8 mouse cellular contexts compared by ENCODE assay signal in genomic region chr4:108300670-108301373, GRCm38 (mm10). TPM values are rescaled to one million over a fixed set of nuclear protein-coding genes. Genes with fewer than 3 reads are reported as not detected.
DNase-seq lines count a peak whose midpoint lies in the region; ATAC-seq and TF ChIP-seq lines count a peak whose summit lies in the region.

Gene Zyg11b, minus strand, starts transcription at chr4:108301096.

- H3K4me3 ChIP-seq in embryonic facial prominence, embryonic 11.5 days (ENCODE audit: low read depth, low read length) = peak within 1 kb of the TSS; percentile 80
- H3K4me3 ChIP-seq in limb, embryonic 12.5 days (replicated peaks) = peak within 1 kb of the TSS; percentile 88
- H3K4me3 ChIP-seq in midbrain, embryonic 15.5 days = peak within 1 kb of the TSS; percentile 87
- peak within 1 kb of the TSS; percentile 83 for H3K4me3 ChIP-seq in spleen, adult 2 months (ENCODE audit: extremely low read depth, insufficient read depth, insufficient read length)

- peak; percentile 93 for ATAC-seq in embryonic facial prominence, embryonic 11.5 days (replicated peaks; ENCODE audit: insufficient number of reproducible peaks, low FRiP score, low TSS enrichment, low read depth)
- ATAC-seq in granulocyte monocyte progenitor cell, adult 5-6 weeks (replicated peaks; ENCODE audit: poor library complexity, severe bottlenecking) = peak; percentile 88
- ATAC-seq in limb, embryonic 12.5 days (ENCODE audit: insufficient number of reproducible peaks, insufficient read depth, low FRiP score, low TSS enrichment, low read depth) = peak; percentile 91
- peak; percentile 94 for ATAC-seq in midbrain, embryonic 15.5 days (replicated peaks)

- H3K9ac ChIP-seq in embryonic facial prominence, embryonic 11.5 days (replicated peaks; ENCODE audit: low read length) = peak within 1 kb of the TSS; percentile 82
- H3K9ac ChIP-seq in limb, embryonic 12.5 days (replicated peaks) = peak within 1 kb of the TSS; percentile 85
- peak within 1 kb of the TSS; percentile 96 for H3K9ac ChIP-seq in midbrain, embryonic 15.5 days

- under 1% methylated on average over 39 of the region's 58 CpGs for WGBS in embryonic facial prominence, embryonic 11.5 days
- 1% methylated on average over 36 of the region's 58 CpGs for WGBS in limb, embryonic 12.5 days
- under 1% methylated on average over 49 of the region's 58 CpGs for WGBS in midbrain, embryonic 15.5 days
- WGBS in spleen, adult 2 months = 2% methylated on average over 48 of the region's 58 CpGs

- H3K27me3 ChIP-seq in embryonic facial prominence, embryonic 11.5 days (ENCODE audit: control insufficient read depth, insufficient read depth, low read length) = no peaks in the 10 kb centered on the region
- no peaks in the 10 kb centered on the region for H3K27me3 ChIP-seq in limb, embryonic 12.5 days
- H3K27me3 ChIP-seq in midbrain, embryonic 15.5 days (replicated peaks) = no peaks in the 10 kb centered on the region
- H3K27me3 ChIP-seq in spleen, adult 2 months (ENCODE audit: control insufficient read depth, insufficient read depth, low read length) = no peaks in the 10 kb centered on the region

- H3K4me1 ChIP-seq in embryonic facial prominence, embryonic 11.5 days (ENCODE audit: control insufficient read depth, insufficient read depth, low read length) = no peaks in the 10 kb centered on the region
- H3K4me1 ChIP-seq in limb, embryonic 12.5 days (replicated peaks) = peaks cover 16% of the 10 kb centered on the region
- H3K4me1 ChIP-seq in midbrain, embryonic 15.5 days = peaks cover 21% of the 10 kb centered on the region
- peaks cover 9% of the 10 kb centered on the region; the same call in 1 of the 2 replicates for H3K4me1 ChIP-seq in spleen, adult 2 months (ENCODE audit: control insufficient read depth, insufficient read depth, insufficient read length)

- no peaks in the 10 kb centered on the region for H3K9me3 ChIP-seq in embryonic facial prominence, embryonic 11.5 days (replicated peaks; ENCODE audit: control insufficient read depth, low read length)
- peaks cover 6% of the 10 kb centered on the region; the same call in 1 of the 2 replicates for H3K9me3 ChIP-seq in limb, embryonic 12.5 days
- H3K9me3 ChIP-seq in midbrain, embryonic 15.5 days = no peaks in the 10 kb centered on the region

- peak; percentile 84 for DNase-seq in layer of hippocampus, adult 11-12 months (ENCODE audit: low spot score)
- DNase-seq in layer of hippocampus, adult 9-10 months (ENCODE audit: low spot score) = no peak
- DNase-seq in embryonic facial prominence, embryonic 11.5 days (ENCODE audit: low spot score) = peak; percentile 97
- DNase-seq in kidney, adult 11 months = peak; percentile 83
- DNase-seq in spleen, adult 2 months (ENCODE audit: low read depth in 1 of 2, low spot score in 2 of 2) = peak; percentile 82 to 89

- H3K36me3 ChIP-seq in embryonic facial prominence, embryonic 11.5 days (replicated peaks; ENCODE audit: control insufficient read depth, insufficient read depth, low read depth, low read length) = no peaks in the 10 kb centered on the region
- H3K36me3 ChIP-seq in limb, embryonic 12.5 days = no peaks in the 10 kb centered on the region
- no peaks in the 10 kb centered on the region for H3K36me3 ChIP-seq in midbrain, embryonic 15.5 days (replicated peaks)
- H3K36me3 ChIP-seq in spleen, adult 2 months (ENCODE audit: control insufficient read depth, insufficient read depth, low read length) = no peaks in the 10 kb centered on the region

- H3K27ac ChIP-seq in embryonic facial prominence, embryonic 11.5 days (replicated peaks; ENCODE audit: low read depth, low read length) = peak within 1 kb of the TSS; percentile 65
- H3K27ac ChIP-seq in limb, embryonic 12.5 days = peak within 1 kb of the TSS; percentile 86
- H3K27ac ChIP-seq in midbrain, embryonic 15.5 days = peak within 1 kb of the TSS; percentile 95
- peak within 1 kb of the TSS; percentile 90 for H3K27ac ChIP-seq in spleen, adult 2 months (ENCODE audit: insufficient read depth, low read length)

- H3K4me2 ChIP-seq in embryonic facial prominence, embryonic 11.5 days (ENCODE audit: low read depth, low read length) = peak within 1 kb of the TSS; percentile 48
- H3K4me2 ChIP-seq in limb, embryonic 12.5 days = peak within 1 kb of the TSS; percentile 78
- peak within 1 kb of the TSS; percentile 57 for H3K4me2 ChIP-seq in midbrain, embryonic 15.5 days

- TF ChIP-seq POLR2A in spleen, adult 2 months (IDR thresholded peaks at IDR 0.05; ENCODE audit: low read depth, low read length) = peak; percentile 63; the same call in 1 of the 2 replicates

- TF ChIP-seq CTCF in spleen, adult 2 months (IDR thresholded peaks at IDR 0.05; ENCODE audit: extremely low read depth, insufficient read depth, insufficient read length, insufficient replicate concordance) = no peak

RNA-seq across cellular contexts. Expression of gene Zyg11b, which starts in this region (rescaled TPM):
- 14.0 TPM in 2 replicates for polyA plus RNA-seq in embryonic facial prominence, embryonic 11.5 days (2014; fragmentation: Nextera tagmentation; extraction: Ambion mirVana)
- total RNA-seq in granulocyte monocyte progenitor cell, adult 5-6 weeks (2014; fragmentation: Nextera tagmentation) = 11.6 and 17.4 TPM in 2 replicates
- 20.8 and 20.9 TPM in 2 replicates for total RNA-seq in granulocyte monocyte progenitor cell, adult 5-6 weeks (2017)
- 17.7 and 18.5 TPM in 2 replicates for polyA plus RNA-seq in limb, embryonic 12.5 days (2016; fragmentation: Nextera tagmentation; extraction: Ambion mirVana)
- 33.9 and 37.3 TPM in 2 replicates for polyA plus RNA-seq in midbrain, embryonic 15.5 days (2015; fragmentation: Nextera tagmentation; extraction: Ambion mirVana)
- 4.3 and 5.5 TPM in 2 replicates for polyA plus RNA-seq in spleen, adult 2 months (2012; rRNA removed)
